Mouse (Mus musculus) CH12.LX (cell line): ENCODE measurements around the gene Pip5k1b. TPM values are rescaled to one million over a fixed set of nuclear protein-coding genes. Genes with fewer than 3 reads are reported as not detected.

Experiments used
- DNase-seq: peaks from one replicate; pipeline ENCODE4 v3.0.0-alpha.2; 2013; ENCODE audit errors: extremely low read depth
- H3K27ac ChIP-seq: 2 replicates; pipeline ENCODE4 v1.5.1; 2012; ENCODE audit warnings: low read depth, mild to moderate bottlenecking, control low read depth, moderate library complexity; ENCODE audit not compliant: insufficient read depth
- H3K27me3 ChIP-seq: replicated peaks from 2 replicates; pipeline ENCODE3; 2012; ENCODE audit warnings: inconsistent platforms
- H3K36me3 ChIP-seq, 2 experiments: replicated peaks in 1 of 2; 2 replicates each; pipeline versions ENCODE3 to v1.6.1; 2012; ENCODE audit warnings: inconsistent platforms in 1 of 2, low read length in 1 of 2, mild to moderate bottlenecking in 1 of 2, mixed read lengths in 1 of 2, moderate library complexity in 1 of 2; ENCODE audit not compliant: control insufficient read depth in 1 of 2, insufficient read depth in 1 of 2
- H3K4me1 ChIP-seq, 2 experiments: 2 replicates each; pipeline ENCODE4 v1.6.1; 2012; ENCODE audit warnings: inconsistent platforms in 1 of 2, moderate library complexity in 1 of 2; ENCODE audit not compliant: insufficient read depth in 2 of 2, control insufficient read depth in 1 of 2
- H3K4me2 ChIP-seq: 2 replicates; pipeline ENCODE4 v1.6.1; 2012; ENCODE audit warnings: low read depth, mild to moderate bottlenecking, control low read depth; ENCODE audit not compliant: poor library complexity, insufficient read depth, severe bottlenecking
- H3K4me3 ChIP-seq, 3 experiments: fragments of 150-350 bp in 1 of 3; sonication (generic) in 1 of 3; replicated peaks in 1 of 3; 2 replicates each; pipeline versions ENCODE3 to v1.5.1; 2011 to 2012; ENCODE audit warnings: low read depth in 2 of 3, low read length in 2 of 3, mild to moderate bottlenecking in 2 of 3, moderate library complexity in 2 of 3, control low read depth in 1 of 3, improper control_type of control experiment in 1 of 3, inconsistent platforms in 1 of 3, mixed read lengths in 1 of 3; ENCODE audit not compliant: poor library complexity in 1 of 3
- H3K79me2 ChIP-seq: replicated peaks from 2 replicates; pipeline ENCODE4 v1.6.1; 2012; ENCODE audit warnings: mild to moderate bottlenecking, moderate library complexity; ENCODE audit not compliant: control insufficient read depth, poor library complexity, insufficient read depth, severe bottlenecking; ENCODE audit errors: extremely low read depth
- H3K9ac ChIP-seq: 2 replicates; pipeline ENCODE4 v1.6.1; 2012; ENCODE audit warnings: low read depth, mild to moderate bottlenecking, control low read depth, moderate library complexity; ENCODE audit not compliant: insufficient read depth
- H3K9me3 ChIP-seq: replicated peaks from 2 replicates; pipeline ENCODE3; 2012; ENCODE audit warnings: low read length, inconsistent platforms, mixed read lengths
- BHLHE40 ChIP-seq: IDR thresholded peaks from 2 replicates; pipeline ENCODE4 v1.6.1; 2011; ENCODE audit warnings: mild to moderate bottlenecking, low read depth, low read length, improper control_type of control experiment
- CHD1 ChIP-seq: IDR thresholded peaks from 2 replicates; pipeline ENCODE4 v1.6.1; 2012; ENCODE audit warnings: low read depth, low read length, improper control_type of control experiment, inconsistent platforms
- CHD2 ChIP-seq: IDR thresholded peaks from 2 replicates; pipeline ENCODE4 v1.6.1; 2011; ENCODE audit warnings: low read length, improper control_type of control experiment
- CTCF ChIP-seq, 2 experiments: IDR thresholded peaks in 1 of 2; conservative IDR thresholded peaks in 1 of 2; 2 replicates each; pipeline ENCODE4 v1.5.1; 2011 to 2012; ENCODE audit warnings: low read depth in 2 of 2, low read length in 2 of 2, improper control_type of control experiment in 1 of 2, inconsistent platforms in 1 of 2, mild to moderate bottlenecking in 1 of 2, moderate library complexity in 1 of 2
- EP300 ChIP-seq: IDR thresholded peaks from 2 replicates; pipeline ENCODE4 v1.6.1; 2011; ENCODE audit warnings: low read length, improper control_type of control experiment
- ETS1 ChIP-seq: conservative IDR thresholded peaks from 2 replicates; pipeline ENCODE4 v1.6.1; 2012; ENCODE audit warnings: low read depth, mild to moderate bottlenecking, inconsistent platforms, low read length, improper control_type of control experiment, moderate library complexity
- IRF4 ChIP-seq: IDR thresholded peaks from 2 replicates; pipeline ENCODE4 v1.6.1; 2014; ENCODE audit warnings: low read depth, mild to moderate bottlenecking, inconsistent platforms, low read length, improper control_type of control experiment
- JUN ChIP-seq: IDR thresholded peaks from 2 replicates; pipeline ENCODE4 v1.6.1; 2011; ENCODE audit warnings: low read depth, mild to moderate bottlenecking, low read length, improper control_type of control experiment, moderate library complexity; ENCODE audit not compliant: insufficient read depth
- JUND ChIP-seq: conservative IDR thresholded peaks from 2 replicates; pipeline ENCODE4 v1.6.1; 2011; ENCODE audit warnings: low read depth, low read length, improper control_type of control experiment
- MAFK ChIP-seq: IDR thresholded peaks from 2 replicates; pipeline ENCODE4 v1.6.1; 2011; ENCODE audit warnings: low read length, improper control_type of control experiment; ENCODE audit not compliant: insufficient replicate concordance
- MAX ChIP-seq: IDR thresholded peaks from 2 replicates; pipeline ENCODE4 v1.6.1; 2011; ENCODE audit warnings: low read length, improper control_type of control experiment
- MAZ ChIP-seq: IDR thresholded peaks from 2 replicates; pipeline ENCODE4 v1.6.1; 2012; ENCODE audit warnings: low read depth, mild to moderate bottlenecking, inconsistent platforms, low read length, improper control_type of control experiment, moderate library complexity
- MEF2A ChIP-seq: IDR thresholded peaks from 2 replicates; pipeline ENCODE4 v1.6.1; 2014; ENCODE audit warnings: low read depth, mild to moderate bottlenecking, inconsistent platforms, low read length, improper control_type of control experiment, borderline replicate concordance
- MYC ChIP-seq: IDR thresholded peaks from 2 replicates; pipeline ENCODE4 v1.6.1; 2011; ENCODE audit warnings: low read depth, mild to moderate bottlenecking, improper control_type of control experiment, low read length
- PAX5 ChIP-seq: IDR thresholded peaks from 2 replicates; pipeline ENCODE4 v1.6.1; 2012; ENCODE audit warnings: low read length, inconsistent platforms, mixed read lengths
- POLR2A ChIP-seq: IDR thresholded peaks from 2 replicates; pipeline ENCODE4 v1.6.1; 2011; ENCODE audit warnings: low read depth, mild to moderate bottlenecking, improper control_type of control experiment, low read length
- SIN3A ChIP-seq: IDR thresholded peaks from 2 replicates; pipeline ENCODE4 v1.6.1; 2012; ENCODE audit warnings: low read length, improper control_type of control experiment, inconsistent platforms
- TBP ChIP-seq: conservative IDR thresholded peaks from 2 replicates; pipeline ENCODE4 v1.6.1; 2011; ENCODE audit warnings: low read depth, low read length, improper control_type of control experiment
- UBTF ChIP-seq: IDR thresholded peaks from 2 replicates; pipeline ENCODE4 v1.6.1; 2012; ENCODE audit warnings: low read depth, mild to moderate bottlenecking, inconsistent platforms, low read length, improper control_type of control experiment, moderate library complexity
- USF2 ChIP-seq: conservative IDR thresholded peaks from 2 replicates; pipeline ENCODE4 v1.6.1; 2011; ENCODE audit warnings: low read depth, low read length, improper control_type of control experiment
- dilution Hi-C: fragments of 300-500 bp; cut with MboI; formaldehyde crosslinking; loops from 2 replicates; pipeline ENCODE4 v1.14.3; 2020; ENCODE audit warnings: low sequenced_read_pairs; ENCODE audit not compliant: extremely low pct_unique_long_range_greater_than_20kb, extremely low pct_ligation_motif_present
- in situ Hi-C: fragments of 300-500 bp; cut with MboI; formaldehyde crosslinking; loops from 3 replicates; pipeline ENCODE4 v1.14.3; 2019; ENCODE audit warnings: low sequenced_read_pairs, low pct_ligation_motif_present, low pct_unique_long_range_greater_than_20kb, mixed read lengths
- polyA plus RNA-seq: library from polyadenylated mRNA; unstranded; fragments of >175 nt; gene quantifications from 2 replicates; pipeline ENCODE4 v1.2.1, GENCODE M21; 2012; ENCODE audit warnings: low read depth; ENCODE audit not compliant: insufficient read length
- total RNA-seq, 2 experiments: library from RNA; depleted of rRNA; stranded (reverse); fragments of 300-350 nt in 1 of 2; fragments of >200 nt in 1 of 2; gene quantifications; 2 replicates each; pipeline ENCODE4 v1.2.3; 2012 to 2014

Gene Pip5k1b
- total and polyA plus RNA-seq, 3 experiments = 1.7 to 2.9 (median 2.0) TPM

GRCm38 (mm10) chr19:24418030-24418429 lies 137.6 kb downstream of the Pip5k1b start:
- Histone ChIP-seq H3K27ac (no peak overlapping the region), H3K79me2 (no peaks in the 10 kb centered on the region), H3K27me3 (no peaks in the 10 kb centered on the region), H3K4me3 (no peak overlapping the region), H3K4me2 (no peak overlapping the region), H3K4me1 (peaks cover 23 to 42% of the 10 kb centered on the region in 2 experiments), H3K36me3 (no peaks in the 10 kb centered on the region), H3K9ac (no peak overlapping the region), H3K9me3 (peaks cover 3% of the 10 kb centered on the region)
- no peak for DNase-seq
- dilution Hi-C loops = no loop called here
- peak; percentile 71 for TF ChIP-seq BHLHE40
- no peak for TF ChIP-seq USF2
- peak; percentile 63; the same call in 1 of the 2 replicates for TF ChIP-seq MEF2A
- peak; percentile 52; the same call in 1 of the 2 replicates for TF ChIP-seq ETS1
- TF ChIP-seq CTCF (conservative IDR thresholded peaks at IDR 0.05 in 1 of 2, IDR thresholded peaks at IDR 0.05 in 1 of 2; ENCODE audit: low read depth in 2 of 2, low read length in 2 of 2) = no peak
- TF ChIP-seq EP300 = no peak; the same call in 1 of the 2 replicates
- TF ChIP-seq JUN = peak; percentile 31; the same call in 1 of the 2 replicates
- TF ChIP-seq JUND = no peak
- TF ChIP-seq IRF4 = no peak
- in situ Hi-C loops = loop anchor here (25.0 kb wide), 1 partner anchor 106 kb away; no protein-coding TSS in a partner anchor

DNA sequence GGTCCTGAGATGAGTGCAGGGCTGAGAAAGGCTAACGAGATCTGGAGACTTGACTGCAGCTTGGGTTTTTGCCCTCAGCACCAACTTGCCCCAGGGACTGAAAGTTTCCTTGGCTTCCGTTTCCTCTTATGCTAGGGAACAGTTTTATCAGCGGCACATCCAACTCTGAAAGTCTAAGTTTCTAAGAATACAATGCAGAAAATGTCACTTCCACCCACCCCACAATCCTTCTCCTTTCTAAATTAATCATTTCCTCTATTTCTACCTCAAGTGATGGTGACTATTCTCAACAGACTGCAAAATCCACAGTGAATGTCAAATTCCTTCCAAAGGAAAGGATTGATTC lies 138.0 kb downstream of the Pip5k1b start:
- peak; percentile 58 for DNase-seq
- peak overlapping the region; percentile 81 for H3K27ac ChIP-seq
- no peaks in the 10 kb centered on the region for H3K27me3 ChIP-seq
- no peak overlapping the region for H3K9ac ChIP-seq
- no peaks in the 10 kb centered on the region for H3K79me2 ChIP-seq
- no peak overlapping the region for H3K4me3 ChIP-seq
- in situ Hi-C loops = loop anchor here (25.0 kb wide), 1 partner anchor 105 kb away; no protein-coding TSS in a partner anchor
- H3K4me2 ChIP-seq = no peak overlapping the region
- dilution Hi-C loops = no loop called here
- TF ChIP-seq EP300 (peak; percentile 59), MYC (no peak), CHD1 (no peak), TBP (0 out of 2 replicates have a peak, but pooled peaks have one; percentile 23), MAZ (no peak), POLR2A (peak; percentile 14; the same call in 1 of the 2 replicates), SIN3A (no peak), CHD2 (no peak), UBTF (no peak), IRF4 (0 out of 2 replicates have a peak, but pooled peaks have one; percentile 40), PAX5 (no peak), MAX (no peak), MAFK (no peak)
- TF ChIP-seq, all 38 proteins: peak for 4
- peaks cover 3% of the 10 kb centered on the region for H3K9me3 ChIP-seq
- no peaks in the 10 kb centered on the region for H3K36me3 ChIP-seq
- peaks cover 23 to 43% of the 10 kb centered on the region in 2 experiments for H3K4me1 ChIP-seq
